Mouse (Mus musculus): Measurements from ENCODE around the gene Fars2. TPM values are rescaled to one million over a fixed set of nuclear protein-coding genes. Genes with fewer than 3 reads are reported as not detected.

The Fars2 gene
- polyA plus RNA-seq, 1 experiment from 2014 or later, result 31.2 TPM

DNA sequence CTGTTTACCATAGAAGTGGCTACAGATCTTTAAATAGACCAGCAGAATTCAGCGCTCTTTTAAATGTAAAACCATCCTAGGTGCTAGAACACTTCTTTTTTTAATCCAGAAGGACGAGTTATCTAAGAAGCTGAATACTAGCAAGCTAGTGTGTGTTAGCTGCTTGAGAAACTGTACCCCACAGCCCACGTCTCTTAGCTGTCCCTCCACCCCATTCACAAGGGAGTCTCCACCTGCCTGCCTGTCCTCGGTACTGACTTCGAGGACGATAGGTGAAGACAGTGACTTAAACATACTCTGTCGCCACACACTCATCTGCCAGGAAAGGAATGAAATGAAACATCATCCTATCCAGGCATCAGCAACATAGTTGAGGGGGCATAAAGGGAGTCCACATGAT lies 386.8 kb downstream of the Fars2 start:
- H3K9me3 ChIP-seq (ENCODE audit: control insufficient read depth, low read length), result no peaks in the 10 kb centered on the region
- no peaks in the 10 kb centered on the region for H3K36me3 ChIP-seq (replicated peaks; ENCODE audit: control insufficient read depth, insufficient read depth)
- no peak overlapping the region for H3K27ac ChIP-seq
- no peaks in the 10 kb centered on the region for H3K4me1 ChIP-seq (replicated peaks; ENCODE audit: control insufficient read depth, insufficient read depth, low read length)
- ATAC-seq (ENCODE audit: low FRiP score), result no peak
- no peak for DNase-seq (ENCODE audit: low spot score)
- H3K27me3 ChIP-seq (ENCODE audit: control insufficient read depth, insufficient read depth, low read length), result no peaks in the 10 kb centered on the region
- WGBS, result 88% methylated on average over 7 of the region's 7 CpGs
- no peak overlapping the region for H3K4me2 ChIP-seq (replicated peaks)
- H3K9ac ChIP-seq, result no peak overlapping the region
- no peak overlapping the region for H3K4me3 ChIP-seq (replicated peaks; ENCODE audit: low read length)

DNA sequence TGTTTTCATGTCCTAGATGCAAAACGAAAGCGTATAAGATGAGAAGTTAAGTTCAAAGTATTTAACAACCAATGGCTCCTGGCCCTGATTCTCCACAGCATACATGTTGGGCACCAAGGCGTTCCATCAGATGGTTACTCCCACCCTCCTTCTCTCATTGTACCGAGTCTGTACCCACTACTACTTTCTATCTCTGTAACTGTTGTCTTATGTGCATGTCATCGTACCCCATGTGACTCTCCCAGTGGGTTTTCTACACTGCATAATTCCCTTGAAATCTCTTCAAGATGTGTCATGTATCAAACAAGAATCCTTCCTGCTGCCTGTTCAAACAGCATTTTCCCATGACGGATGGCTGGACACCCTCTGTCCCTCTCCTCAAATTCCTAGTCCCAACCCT lies 388.5 kb downstream of the Fars2 start:
- WGBS, result 90% methylated on average over 6 of the region's 6 CpGs
- ATAC-seq (ENCODE audit: low FRiP score) (no peak), DNase-seq (ENCODE audit: low spot score) (no peak)
- Histone ChIP-seq H3K9me3 (ENCODE audit: control insufficient read depth, low read length) (no peaks in the 10 kb centered on the region), H3K4me2 (replicated peaks) (no peak overlapping the region), H3K27me3 (ENCODE audit: control insufficient read depth, insufficient read depth, low read length) (no peaks in the 10 kb centered on the region), H3K9ac (no peak overlapping the region), H3K4me3 (replicated peaks; ENCODE audit: low read length) (no peak overlapping the region), H3K27ac (no peak overlapping the region), H3K36me3 (replicated peaks; ENCODE audit: control insufficient read depth, insufficient read depth) (no peaks in the 10 kb centered on the region), H3K4me1 (replicated peaks; ENCODE audit: control insufficient read depth, insufficient read depth, low read length) (no peaks in the 10 kb centered on the region)

GRCm38 (mm10) chr13:36506315-36506714 lies 389.1 kb downstream of the Fars2 start:
- no peaks in the 10 kb centered on the region for H3K4me1 ChIP-seq (replicated peaks; ENCODE audit: control insufficient read depth, insufficient read depth, low read length)
- 85% methylated on average over 5 of the region's 5 CpGs for WGBS
- H3K4me2 ChIP-seq (replicated peaks), result no peak overlapping the region
- ATAC-seq (ENCODE audit: low FRiP score) (no peak), DNase-seq (ENCODE audit: low spot score) (no peak)
- H3K27ac ChIP-seq, result no peak overlapping the region
- H3K36me3 ChIP-seq (replicated peaks; ENCODE audit: control insufficient read depth, insufficient read depth), result no peaks in the 10 kb centered on the region
- H3K9me3 ChIP-seq (ENCODE audit: control insufficient read depth, low read length), result no peaks in the 10 kb centered on the region
- no peak overlapping the region for H3K4me3 ChIP-seq (replicated peaks; ENCODE audit: low read length)
- H3K9ac ChIP-seq, result no peak overlapping the region
- H3K27me3 ChIP-seq (ENCODE audit: control insufficient read depth, insufficient read depth, low read length), result no peaks in the 10 kb centered on the region

DNA sequence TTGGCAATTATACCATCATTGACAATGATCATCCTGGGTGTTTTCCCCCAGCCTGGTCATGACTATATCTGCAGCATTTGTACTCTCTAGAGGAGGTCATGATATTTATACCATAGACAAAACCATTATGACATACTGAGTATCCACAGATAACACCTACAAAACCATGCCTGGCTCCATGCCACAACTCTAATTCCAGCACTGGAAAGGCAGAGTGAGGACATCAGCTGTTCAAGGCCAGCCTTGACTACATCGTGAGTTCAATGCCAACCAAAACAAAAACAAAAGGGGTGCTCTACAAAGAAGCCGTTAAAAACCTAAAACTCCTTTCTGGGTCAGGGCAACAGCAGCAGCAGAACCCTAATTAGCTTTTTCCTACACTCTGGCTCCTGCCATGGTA lies 392.9 kb downstream of the Fars2 start:
- DNase-seq (ENCODE audit: low spot score), result no peak
- no peak overlapping the region for H3K4me3 ChIP-seq (replicated peaks; ENCODE audit: low read length)
- H3K4me2 ChIP-seq (replicated peaks), result no peak overlapping the region
- H3K27ac ChIP-seq, result no peak overlapping the region
- H3K27me3 ChIP-seq (ENCODE audit: control insufficient read depth, insufficient read depth, low read length), result no peaks in the 10 kb centered on the region
- H3K36me3 ChIP-seq (replicated peaks; ENCODE audit: control insufficient read depth, insufficient read depth), result no peaks in the 10 kb centered on the region
- 85% methylated on average over 2 of the region's 2 CpGs for WGBS
- no peak for ATAC-seq (ENCODE audit: low FRiP score)
- H3K9me3 ChIP-seq (ENCODE audit: control insufficient read depth, low read length), result no peaks in the 10 kb centered on the region
- H3K4me1 ChIP-seq (replicated peaks; ENCODE audit: control insufficient read depth, insufficient read depth, low read length), result no peaks in the 10 kb centered on the region
- no peak overlapping the region for H3K9ac ChIP-seq

GRCm38 (mm10) chr13:36513126-36513525 lies 395.9 kb downstream of the Fars2 start:
- no peak overlapping the region for H3K9ac ChIP-seq
- DNase-seq (ENCODE audit: low spot score), result no peak
- H3K36me3 ChIP-seq (replicated peaks; ENCODE audit: control insufficient read depth, insufficient read depth), result no peaks in the 10 kb centered on the region
- no peaks in the 10 kb centered on the region for H3K9me3 ChIP-seq (ENCODE audit: control insufficient read depth, low read length)
- H3K4me1 ChIP-seq (replicated peaks; ENCODE audit: control insufficient read depth, insufficient read depth, low read length), result peaks cover under 1% of the 10 kb centered on the region
- no peak overlapping the region for H3K27ac ChIP-seq
- H3K4me2 ChIP-seq (replicated peaks), result no peak overlapping the region
- no peaks in the 10 kb centered on the region for H3K27me3 ChIP-seq (ENCODE audit: control insufficient read depth, insufficient read depth, low read length)
- 81% methylated on average over 1 of the region's 1 CpGs for WGBS
- no peak for ATAC-seq (ENCODE audit: low FRiP score)
- H3K4me3 ChIP-seq (replicated peaks; ENCODE audit: low read length), result no peak overlapping the region

DNA sequence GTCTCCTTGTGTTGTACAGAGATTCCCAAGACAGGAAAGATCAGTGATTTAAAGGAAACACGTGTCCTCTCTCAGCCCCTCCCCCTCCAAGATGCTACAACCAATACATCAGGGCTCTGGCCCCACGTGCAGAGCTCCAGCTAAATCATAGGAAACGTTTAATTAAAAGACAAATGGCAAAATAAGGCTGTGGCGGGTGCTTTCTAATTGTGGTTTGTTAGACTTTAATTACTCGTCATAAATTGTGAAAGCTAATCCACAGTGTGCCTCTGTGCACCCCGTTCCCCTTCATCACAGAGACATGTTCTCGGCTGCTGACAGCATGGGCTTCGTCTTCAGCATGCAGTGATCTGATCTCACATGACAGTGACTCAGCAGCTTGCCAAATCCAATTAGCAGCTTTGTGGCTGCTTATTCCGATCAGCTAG lies 400.9 kb downstream of the Fars2 start:
- no peak overlapping the region for H3K4me3 ChIP-seq (replicated peaks; ENCODE audit: low read length)
- H3K27me3 ChIP-seq (ENCODE audit: control insufficient read depth, insufficient read depth, low read length), result no peaks in the 10 kb centered on the region
- H3K4me2 ChIP-seq (replicated peaks), result 0 out of 2 replicates have a peak overlapping the region, but pooled peaks have one; percentile 21
- H3K27ac ChIP-seq, result peak overlapping the region; percentile 20; the same call in 1 of the 2 replicates
- WGBS, result 33% methylated on average over 9 of the region's 9 CpGs
- H3K9me3 ChIP-seq (ENCODE audit: control insufficient read depth, low read length), result no peaks in the 10 kb centered on the region
- H3K9ac ChIP-seq, result no peak overlapping the region
- DNase-seq (ENCODE audit: low spot score) (peak; percentile 63), ATAC-seq (ENCODE audit: low FRiP score) (peak; percentile 81)
- H3K4me1 ChIP-seq (replicated peaks; ENCODE audit: control insufficient read depth, insufficient read depth, low read length), result peaks cover 6% of the 10 kb centered on the region
- no peaks in the 10 kb centered on the region for H3K36me3 ChIP-seq (replicated peaks; ENCODE audit: control insufficient read depth, insufficient read depth)

DNA sequence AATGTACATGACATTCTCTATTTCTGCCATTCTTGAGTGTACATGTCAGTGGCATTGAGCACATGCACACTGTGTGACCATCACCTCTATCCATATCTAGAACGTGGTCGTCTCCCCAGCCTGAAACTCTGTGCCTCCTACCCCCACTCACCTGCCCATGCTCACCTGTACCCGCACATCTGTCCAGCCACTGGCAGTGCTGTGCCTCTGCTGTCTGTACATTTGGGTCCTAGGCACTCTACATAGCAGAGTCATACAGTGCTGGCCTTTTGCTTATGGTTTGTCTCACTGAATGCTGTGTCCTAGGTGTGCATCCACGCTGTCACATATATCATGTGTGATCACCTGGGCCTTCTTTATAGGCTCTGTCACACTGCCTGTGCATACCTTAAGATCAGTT lies 410.5 kb downstream of the Fars2 start:
- H3K9ac ChIP-seq, result no peak overlapping the region
- ATAC-seq (ENCODE audit: low FRiP score) (no peak), DNase-seq (ENCODE audit: low spot score) (no peak)
- H3K27ac ChIP-seq, result no peak overlapping the region
- no peak overlapping the region for H3K4me3 ChIP-seq (replicated peaks; ENCODE audit: low read length)
- no peaks in the 10 kb centered on the region for H3K4me1 ChIP-seq (replicated peaks; ENCODE audit: control insufficient read depth, insufficient read depth, low read length)
- H3K9me3 ChIP-seq (ENCODE audit: control insufficient read depth, low read length), result no peaks in the 10 kb centered on the region
- no peaks in the 10 kb centered on the region for H3K27me3 ChIP-seq (ENCODE audit: control insufficient read depth, insufficient read depth, low read length)
- no peak overlapping the region for H3K4me2 ChIP-seq (replicated peaks)
- WGBS, result 97% methylated on average over 4 of the region's 4 CpGs
- no peaks in the 10 kb centered on the region for H3K36me3 ChIP-seq (replicated peaks; ENCODE audit: control insufficient read depth, insufficient read depth)

GRCm38 (mm10) chr13:36528223-36528895 lies 411.1 kb downstream of the Fars2 start:
- no peak overlapping the region for H3K9ac ChIP-seq
- DNase-seq (ENCODE audit: low spot score), result no peak
- no peaks in the 10 kb centered on the region for H3K9me3 ChIP-seq (ENCODE audit: control insufficient read depth, low read length)
- no peak overlapping the region for H3K4me2 ChIP-seq (replicated peaks)
- no peaks in the 10 kb centered on the region for H3K27me3 ChIP-seq (ENCODE audit: control insufficient read depth, insufficient read depth, low read length)
- H3K36me3 ChIP-seq (replicated peaks; ENCODE audit: control insufficient read depth, insufficient read depth), result no peaks in the 10 kb centered on the region
- 49% methylated on average over 8 of the region's 8 CpGs for WGBS
- no peak for ATAC-seq (ENCODE audit: low FRiP score)
- H3K4me1 ChIP-seq (replicated peaks; ENCODE audit: control insufficient read depth, insufficient read depth, low read length), result no peaks in the 10 kb centered on the region
- no peak overlapping the region for H3K4me3 ChIP-seq (replicated peaks; ENCODE audit: low read length)
- H3K27ac ChIP-seq, result no peak overlapping the region

DNA sequence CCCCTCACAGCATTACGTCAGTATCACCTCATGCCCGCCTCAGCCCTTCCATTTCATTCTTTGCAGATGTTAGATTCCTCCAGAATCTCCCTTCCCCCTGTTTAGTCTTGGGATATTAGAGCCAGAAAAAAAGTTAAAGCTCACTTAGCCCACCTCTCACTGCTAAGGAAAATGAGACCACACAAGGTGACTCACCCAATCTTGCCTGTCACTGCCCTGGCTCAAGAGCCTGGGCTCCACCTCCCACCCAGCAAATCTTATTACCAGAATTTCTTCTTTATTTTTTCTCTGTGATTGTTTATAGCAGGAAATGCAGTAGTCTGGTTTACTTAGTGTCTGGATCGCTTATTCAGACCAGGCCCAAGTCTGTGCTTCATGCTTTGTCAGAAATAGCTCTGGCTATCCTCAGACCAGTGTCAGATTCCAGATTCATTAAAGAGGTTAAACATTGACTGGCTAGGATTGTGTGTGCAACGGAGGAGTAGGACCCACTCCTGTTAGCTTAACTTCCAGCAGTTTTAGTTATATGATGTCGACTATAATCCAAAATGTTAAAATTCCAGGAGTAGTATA lies 412.3 kb downstream of the Fars2 start:
- no peaks in the 10 kb centered on the region for H3K27me3 ChIP-seq (ENCODE audit: control insufficient read depth, insufficient read depth, low read length)
- H3K9me3 ChIP-seq (ENCODE audit: control insufficient read depth, low read length), result no peaks in the 10 kb centered on the region
- no peak overlapping the region for H3K4me3 ChIP-seq (replicated peaks; ENCODE audit: low read length)
- DNase-seq (ENCODE audit: low spot score) (no peak), ATAC-seq (ENCODE audit: low FRiP score) (no peak)
- no peak overlapping the region for H3K9ac ChIP-seq
- H3K4me1 ChIP-seq (replicated peaks; ENCODE audit: control insufficient read depth, insufficient read depth, low read length), result no peaks in the 10 kb centered on the region
- H3K27ac ChIP-seq, result no peak overlapping the region
- H3K36me3 ChIP-seq (replicated peaks; ENCODE audit: control insufficient read depth, insufficient read depth), result no peaks in the 10 kb centered on the region
- H3K4me2 ChIP-seq (replicated peaks), result no peak overlapping the region
- WGBS, result 85% methylated on average over 5 of the region's 5 CpGs

Data from hindbrain, embryonic 14.5 days (tissue).